Mouse (Mus musculus): ENCODE measurements at regions not wholly inside any gene's neighbourhood (a gene's known extent, or its start where the extent isn't known, plus 50 kb on each side); places are given as distances from the start of the nearest gene placed in this dataset.

DNA sequence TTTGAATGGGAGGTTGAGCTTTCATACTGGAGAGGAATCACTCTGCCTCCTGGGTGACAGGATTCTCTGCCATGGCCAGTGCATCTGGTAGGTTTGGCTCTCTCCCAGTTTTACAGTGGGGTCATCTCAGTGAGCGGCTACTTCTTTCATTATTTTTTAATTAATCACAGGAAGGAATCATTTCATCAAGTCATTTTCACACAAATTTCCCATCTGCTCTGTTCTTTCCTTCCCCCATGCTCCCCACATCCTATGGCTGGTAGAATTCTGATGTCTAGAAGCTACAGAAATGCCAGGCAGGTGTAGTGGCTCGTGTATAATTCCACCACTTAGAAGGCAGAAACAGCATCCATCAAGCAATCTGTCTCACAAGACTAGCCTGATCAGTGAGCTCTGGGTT, 56.1 kb upstream of the Kctd3 start:
- TF ChIP-seq CTCF (IDR thresholded peaks at IDR 0.05; ENCODE audit: control insufficient read depth, insufficient read depth, insufficient replicate concordance, low read depth, low read length) (no peak), POLR2A (IDR thresholded peaks at IDR 0.05; ENCODE audit: control insufficient read depth, low read depth, low read length) (no peak)

All from testis, adult 2 months (tissue).